Mouse (Mus musculus) leukemia stem cell, adult 10-12 weeks (primary cell): Measurements from ENCODE around the gene Herc1. TPM values are rescaled to one million over a fixed set of nuclear protein-coding genes. Genes with fewer than 3 reads are reported as not detected.

Source experiments
- polyA plus RNA-seq: library from polyadenylated mRNA; stranded (reverse); fragments of >175 nt; gene quantifications from 2 replicates; pipeline ENCODE4 v1.2.3, GENCODE M21; 2012; ENCODE audit warnings: low replicate concordance

The Herc1 gene
- 4.1 and 20.8 TPM in 2 replicates for polyA plus RNA-seq

DNA sequence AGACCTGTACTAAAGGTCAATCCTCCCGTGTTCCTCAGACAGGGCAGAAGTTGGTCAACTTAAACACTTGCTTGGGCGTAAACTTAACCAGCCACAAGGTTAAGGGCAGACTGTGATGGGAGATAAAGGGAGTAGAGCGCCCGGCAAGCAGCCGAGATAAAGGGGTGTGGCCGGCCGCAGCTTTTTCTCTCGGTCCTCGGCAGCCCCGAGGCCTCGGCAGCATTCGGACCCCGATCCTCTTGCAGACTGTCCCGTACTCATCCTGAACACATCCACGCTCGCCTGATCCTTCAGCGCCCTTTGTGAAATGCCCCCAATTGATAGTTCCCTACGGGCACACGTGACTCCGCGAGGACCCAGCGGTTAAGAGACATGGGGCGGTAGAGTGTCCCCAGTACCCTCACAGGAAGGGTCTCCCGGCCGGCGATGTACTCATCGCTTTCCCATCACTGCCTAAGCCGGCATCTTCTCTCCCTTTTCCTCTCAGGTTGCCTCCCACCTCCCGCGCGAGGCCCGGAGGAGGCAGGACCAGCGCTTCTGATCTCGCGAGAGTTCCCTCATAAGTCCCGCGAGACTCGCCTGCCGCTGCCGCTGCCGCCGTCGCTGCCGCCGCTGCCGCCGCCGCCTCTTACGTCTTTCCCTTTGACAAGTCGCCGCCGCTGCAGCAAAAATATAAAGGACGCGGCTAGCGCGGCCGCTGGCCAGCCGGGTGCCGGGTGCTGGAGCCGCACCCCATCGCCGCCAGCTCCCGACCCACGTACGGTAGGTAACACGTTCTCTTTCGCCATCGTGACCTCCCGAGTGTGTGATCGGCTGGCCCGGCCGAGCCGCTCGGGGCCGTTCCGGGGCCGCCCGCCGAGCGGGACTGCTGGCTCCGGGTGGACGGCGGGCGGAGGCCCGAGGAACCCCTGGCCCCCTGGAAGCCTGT, at the start of gene Herc1:
Gene Herc1 (plus strand): TSS at position 591 of the 928 bp plus-strand sequence.

DNA sequence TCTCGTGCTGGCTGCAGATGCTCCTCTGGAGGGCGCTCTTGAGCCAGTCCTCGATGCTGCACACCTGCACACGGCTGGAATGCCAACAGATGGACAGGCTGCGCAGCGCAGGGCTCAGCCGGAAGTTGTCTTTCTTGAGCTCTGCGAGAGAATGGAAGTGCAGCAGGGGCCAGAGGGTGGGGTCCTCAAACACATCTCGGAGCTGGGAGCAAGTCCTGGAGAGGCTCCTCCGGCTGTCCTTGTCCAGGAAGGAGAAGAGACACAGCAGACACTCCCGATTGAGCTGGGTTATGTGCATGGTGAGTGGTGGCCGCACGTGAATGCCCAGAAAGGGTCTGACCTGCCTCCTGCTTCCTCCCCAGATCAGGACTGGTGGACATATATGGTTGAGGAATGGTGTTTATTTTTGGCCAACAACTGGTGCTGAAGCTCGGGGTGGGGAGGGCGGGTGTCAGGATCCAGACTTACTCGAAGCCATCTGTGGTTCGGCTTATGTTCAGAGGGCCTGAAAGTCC, 164.1 kb downstream of the Herc1 start, which contains the start of gene Fbxl22:
Gene Fbxl22 (minus strand): TSS at position 338 of the 515 bp plus-strand sequence.

Other genes with a start within 250 kb of the Herc1 start
- gene Snx1, start 223.9 kb upstream of the Herc1 start, polyA plus RNA-seq: 162 and 317 TPM in 2 replicates
- 5.0 and 12.5 TPM in 2 replicates for gene Ciao2a, start 223.8 kb upstream of the Herc1 start, polyA plus RNA-seq
- gene Dapk2, start 192.2 kb upstream of the Herc1 start, polyA plus RNA-seq: 10.7 and 14.9 TPM in 2 replicates
- gene Fbxl22, start 164.1 kb downstream of the Herc1 start, polyA plus RNA-seq: 0.66 and 1.2 TPM in 2 replicates
- gene Usp3, start 242.7 kb downstream of the Herc1 start, polyA plus RNA-seq: 16.1 and 22.5 TPM in 2 replicates